8 mouse cellular contexts compared by ENCODE assay signal in the genomic region with DNA sequence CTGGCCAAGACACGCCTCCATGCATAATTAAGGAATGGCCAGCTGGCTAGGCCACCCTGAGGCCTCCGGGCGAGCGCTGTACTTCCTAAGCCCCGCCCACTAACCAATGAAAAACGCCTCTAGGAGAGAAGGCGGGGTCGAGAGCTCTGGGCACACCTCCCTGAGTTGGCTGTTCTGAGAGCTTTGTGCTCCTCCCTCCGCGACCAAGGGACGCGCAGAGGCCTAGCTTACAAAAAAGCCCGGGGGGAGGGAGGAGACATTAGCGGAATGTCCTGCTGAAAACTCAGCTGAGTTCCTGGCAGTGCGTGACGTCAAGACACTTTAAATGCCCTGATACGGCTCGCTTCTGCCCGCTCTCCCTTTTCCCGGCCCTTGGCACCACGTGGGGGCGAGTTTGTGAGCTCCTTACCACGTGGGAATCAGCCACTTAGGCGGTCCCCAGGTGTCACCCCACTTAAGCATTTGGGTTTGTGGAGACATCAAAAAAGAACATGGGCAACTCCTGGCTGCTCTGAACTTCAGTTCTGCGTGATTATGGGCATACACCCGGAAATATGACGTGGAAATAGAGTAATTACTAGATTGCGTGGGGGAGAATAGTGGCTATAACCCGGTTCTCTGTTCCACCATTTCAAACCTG. TPM values are rescaled to one million over a fixed set of nuclear protein-coding genes. Genes with fewer than 3 reads are reported as not detected.
A peak's percentile ranks its signal among the peaks of the same experiment; 100 is the strongest.
DNase-seq lines count a peak whose midpoint lies in the region; ATAC-seq and TF ChIP-seq lines count a peak whose summit lies in the region.

A gene (minus strand): TSS at position 29 of the 640 bp plus-strand sequence.

- H3K9me3 ChIP-seq in ES-Bruce4 (replicated peaks; ENCODE audit: control insufficient read depth, insufficient read depth, low read length, poor library complexity, severe bottlenecking), result no peaks in the 10 kb centered on the region
- no peaks in the 10 kb centered on the region for H3K9me3 ChIP-seq in forebrain, embryonic 12.5 days
- H3K9me3 ChIP-seq in neural tube, embryonic 15.5 days (replicated peaks), result no peaks in the 10 kb centered on the region

- peak; percentile 96 for TF ChIP-seq EP300 in ES-Bruce4 (IDR thresholded peaks at IDR 0.05; ENCODE audit: insufficient read depth, low read depth, low read length)

- H3K4me3 ChIP-seq in ES-Bruce4 (ENCODE audit: low read depth, low read length), result peak within 1 kb of the TSS; percentile 96
- H3K4me3 ChIP-seq in forebrain, embryonic 12.5 days (replicated peaks), result peak within 1 kb of the TSS; percentile 82
- peak within 1 kb of the TSS; percentile 98 for H3K4me3 ChIP-seq in neural tube, embryonic 15.5 days (replicated peaks)

- WGBS in forebrain, embryonic 12.5 days, result 1% methylated on average over 29 of the region's 29 CpGs
- WGBS in neural tube, embryonic 15.5 days, result 2% methylated on average over 29 of the region's 29 CpGs

- no peak for TF ChIP-seq CTCF in ES-Bruce4 (IDR thresholded peaks at IDR 0.05; ENCODE audit: low read depth, low read length)

- peaks cover 4% of the 10 kb centered on the region for H3K4me1 ChIP-seq in ES-Bruce4 (ENCODE audit: control insufficient read depth, insufficient read depth, low read length)
- H3K4me1 ChIP-seq in forebrain, embryonic 12.5 days, result peaks cover 25% of the 10 kb centered on the region
- H3K4me1 ChIP-seq in neural tube, embryonic 15.5 days, result peaks cover 27% of the 10 kb centered on the region

- H3K4me2 ChIP-seq in forebrain, embryonic 12.5 days, result peak within 1 kb of the TSS; percentile 70
- H3K4me2 ChIP-seq in neural tube, embryonic 15.5 days, result peak within 1 kb of the TSS; percentile 87

- peak within 1 kb of the TSS; percentile 71 for H3K27ac ChIP-seq in ES-Bruce4 (ENCODE audit: insufficient read depth, low read length)
- H3K27ac ChIP-seq in forebrain, embryonic 12.5 days, result peak within 1 kb of the TSS; percentile 65
- H3K27ac ChIP-seq in neural tube, embryonic 15.5 days (replicated peaks), result peak within 1 kb of the TSS; percentile 89

- no peaks in the 10 kb centered on the region for H3K27me3 ChIP-seq in ES-Bruce4 (ENCODE audit: control insufficient read depth, insufficient read depth, low read length, poor library complexity, severe bottlenecking)
- 0 out of 2 replicates have a peak, but pooled peaks cover 9% of the 10 kb centered on the region for H3K27me3 ChIP-seq in forebrain, embryonic 12.5 days
- H3K27me3 ChIP-seq in neural tube, embryonic 15.5 days (replicated peaks), result no peaks in the 10 kb centered on the region

- peak; percentile 67 for TF ChIP-seq POLR2A in ES-Bruce4 (IDR thresholded peaks at IDR 0.05; ENCODE audit: insufficient read depth, low read length)

- peak within 1 kb of the TSS; percentile 85 for H3K9ac ChIP-seq in ES-Bruce4 (ENCODE audit: low read depth, poor library complexity, severe bottlenecking)
- peak within 1 kb of the TSS; percentile 84 for H3K9ac ChIP-seq in forebrain, embryonic 12.5 days
- H3K9ac ChIP-seq in neural tube, embryonic 15.5 days (replicated peaks), result peak within 1 kb of the TSS; percentile 79

- intact Hi-C loops in heart, postnatal 14 days (cut with DNase I), result loop anchor here (2.0 kb wide), 1 partner anchor 13 kb away; no protein-coding TSS in a partner anchor

- DNase-seq in c-Kit-positive CD71-positive TER-119-positive erythroid progenitor cells, embryonic 14.5 days (ENCODE audit: low spot score), result peak; percentile 100
- peak; percentile 100 for DNase-seq in heart, postnatal 14 days
- peak; percentile 100 for DNase-seq in layer of hippocampus, adult 11-12 months (ENCODE audit: low spot score)
- peak; percentile 99 to 100 for DNase-seq in lung, adult 18-20 months
- DNase-seq in testis, postnatal 14 days (ENCODE audit: low spot score), result peak; percentile 99

- no peaks in the 10 kb centered on the region for H3K36me3 ChIP-seq in ES-Bruce4 (ENCODE audit: control insufficient read depth, insufficient read depth, low read length, poor library complexity, severe bottlenecking)
- no peaks in the 10 kb centered on the region for H3K36me3 ChIP-seq in forebrain, embryonic 12.5 days (replicated peaks)
- H3K36me3 ChIP-seq in neural tube, embryonic 15.5 days, result no peaks in the 10 kb centered on the region

- ATAC-seq in forebrain, embryonic 12.5 days (ENCODE audit: low FRiP score), result peak; percentile 99
- peak; percentile 98 for ATAC-seq in neural tube, embryonic 15.5 days (ENCODE audit: low FRiP score)

RNA-seq across cellular contexts. Expression of the gene that starts here (rescaled TPM):
- polyA plus RNA-seq in ES-Bruce4 (2011; ENCODE audit: insufficient read depth, insufficient read length, low read depth, missing spikeins), result 31.2 and 39.8 TPM in 2 replicates
- polyA plus RNA-seq in forebrain, embryonic 12.5 days (2016; fragmentation: Nextera tagmentation; extraction: Ambion mirVana), result 30.8 and 34.1 TPM in 2 replicates
- 100 to 1,000 TPM; 103 to 107 TPM for total RNA-seq in heart, postnatal 14 days (2021)
- 57.9 and 66.9 TPM in 2 replicates for polyA plus RNA-seq in neural tube, embryonic 15.5 days (2015; fragmentation: Nextera tagmentation; extraction: Ambion mirVana)

Comparison
In these comparisons a context has a peak if more than half of its experiments do, and no peak if none do; other contexts are left out.
1. Peak in every context shown above with its lines: DNase-seq, ATAC-seq, H3K4me3 ChIP-seq and H3K27ac ChIP-seq.